Mouse (Mus musculus): ENCODE measurements around the gene Pigp.

Pigp gene

GRCm38 (mm10) chr16:94317752-94318151 is 53.9 kb downstream of the Pigp start:
- DNase-seq (ENCODE audit: low spot score), result no peak

GRCm38 (mm10) chr16:94315215-94315614 is 56.4 kb downstream of the Pigp start:
- DNase-seq (ENCODE audit: low spot score), result no peak

- DNase-seq (ENCODE audit: low spot score), result no peak
These were observed 57.0 kb downstream of the Pigp start for GRCm38 (mm10) chr16:94314626-94315025.

GRCm38 (mm10) chr16:94313229-94314030 is 58.2 kb downstream of the Pigp start, which contains the start of gene Hlcs:
Hlcs (minus strand) TSS chr16:94313571.
- peak; percentile 97 for DNase-seq (ENCODE audit: low spot score)

- peak; percentile 83 for DNase-seq (ENCODE audit: low spot score)
These were observed 58.9 kb downstream of the Pigp start for GRCm38 (mm10) chr16:94312663-94313228.

- DNase-seq (ENCODE audit: low spot score), result no peak
These were observed 59.7 kb downstream of the Pigp start for GRCm38 (mm10) chr16:94311931-94312330.

- no peak for DNase-seq (ENCODE audit: low spot score)
These were observed 60.2 kb downstream of the Pigp start for GRCm38 (mm10) chr16:94311416-94311815.

GRCm38 (mm10) chr16:94309025-94309424 is 62.6 kb downstream of the Pigp start:
- no peak for DNase-seq (ENCODE audit: low spot score)
